Mouse (Mus musculus) frontal cortex, postnatal 10 days (tissue): ENCODE data around the gene Armh4.

Source experiments
- DNase-seq, 2 experiments: peaks; one replicate each; pipeline ENCODE4 v3.0.0; 2022; ENCODE audit warnings: low spot score in 2 of 2, mixed read lengths in 1 of 2

Armh4 gene

GRCm38 (mm10) chr14:49733950-49734349 is 49.2 kb downstream of the Armh4 start:
- DNase-seq, result no peak

GRCm38 (mm10) chr14:49723361-49724054 is 59.7 kb downstream of the Armh4 start:
- DNase-seq, result peak in 1 of 2 experiments; percentile 11

DNA sequence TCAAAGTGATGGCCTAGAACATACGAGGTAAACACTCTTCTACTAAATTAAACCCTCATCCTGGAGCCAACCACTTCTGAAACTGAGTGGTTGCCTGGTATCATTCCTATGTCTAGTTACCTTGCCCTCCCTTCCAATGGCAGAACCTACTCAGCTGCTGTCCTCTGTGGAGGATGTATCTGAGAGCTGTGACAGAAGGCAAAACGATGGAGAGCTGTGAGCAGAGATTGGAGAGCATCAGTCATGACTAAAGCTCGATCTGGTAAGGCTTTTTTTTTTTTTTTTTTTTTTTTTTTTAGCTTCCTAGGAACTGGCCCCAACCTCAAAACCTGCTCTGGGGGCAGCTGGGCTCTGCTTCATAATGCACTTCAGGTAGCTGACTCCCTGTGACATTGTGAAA is 60.4 kb downstream of the Armh4 start:
- no peak for DNase-seq

DNA sequence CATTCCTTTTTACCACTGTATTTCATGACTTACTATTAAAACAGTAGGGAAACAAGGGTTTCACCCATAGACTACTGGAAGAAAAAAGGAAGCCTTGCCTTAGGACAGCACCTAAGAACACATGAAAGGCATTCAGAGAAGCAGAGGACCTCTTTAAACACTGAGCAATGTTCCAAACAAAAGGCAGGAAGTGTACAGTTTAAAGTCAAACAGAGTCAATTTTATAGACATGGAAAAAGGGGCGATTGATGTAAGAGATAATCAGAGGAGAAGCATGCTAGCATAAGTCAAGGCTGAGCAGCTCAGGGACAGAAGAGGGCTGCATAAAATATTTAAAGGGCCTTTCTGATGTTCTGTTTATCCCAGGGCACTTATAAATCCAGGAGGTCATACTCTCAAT is 61.9 kb downstream of the Armh4 start:
- no peak for DNase-seq

DNA sequence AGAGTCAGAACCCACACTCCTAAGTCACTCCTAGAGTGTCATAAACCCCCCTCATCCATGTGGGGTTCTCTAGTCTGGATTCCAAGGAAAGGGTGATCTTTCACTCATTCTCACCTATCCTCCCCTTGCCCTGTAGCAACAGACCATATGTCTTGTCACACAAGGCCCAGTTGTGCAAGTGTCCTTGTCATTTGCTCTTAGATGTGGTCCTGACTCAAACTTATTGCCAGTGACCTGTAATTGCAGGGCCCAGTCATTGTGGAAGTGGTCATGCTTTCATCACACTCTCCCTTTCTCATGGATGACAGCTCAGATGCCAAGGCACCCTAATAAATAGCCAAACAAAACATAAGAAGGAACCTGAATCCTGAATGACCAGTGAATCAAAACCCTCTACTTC is 63.5 kb downstream of the Armh4 start:
- DNase-seq, result no peak

DNA sequence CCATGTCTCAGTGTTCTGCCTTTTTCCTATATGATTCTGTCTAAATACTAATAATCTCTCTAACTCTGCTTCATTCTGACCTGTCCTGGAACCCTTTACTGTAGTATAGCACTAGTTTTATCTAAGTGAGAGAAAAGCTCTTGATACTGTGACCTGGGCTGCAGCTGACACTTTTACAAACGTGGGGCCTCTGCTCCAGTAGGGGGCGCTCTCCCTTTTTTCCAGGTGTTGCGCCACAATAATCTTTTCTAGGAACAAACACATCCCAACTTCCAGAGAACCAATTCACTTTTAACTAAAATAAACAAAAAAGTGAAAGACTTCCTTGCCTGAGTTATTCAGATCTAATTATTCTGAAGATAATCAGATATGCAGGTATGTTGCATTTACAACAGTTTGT is 72.2 kb downstream of the Armh4 start:
- DNase-seq, result no peak

DNA sequence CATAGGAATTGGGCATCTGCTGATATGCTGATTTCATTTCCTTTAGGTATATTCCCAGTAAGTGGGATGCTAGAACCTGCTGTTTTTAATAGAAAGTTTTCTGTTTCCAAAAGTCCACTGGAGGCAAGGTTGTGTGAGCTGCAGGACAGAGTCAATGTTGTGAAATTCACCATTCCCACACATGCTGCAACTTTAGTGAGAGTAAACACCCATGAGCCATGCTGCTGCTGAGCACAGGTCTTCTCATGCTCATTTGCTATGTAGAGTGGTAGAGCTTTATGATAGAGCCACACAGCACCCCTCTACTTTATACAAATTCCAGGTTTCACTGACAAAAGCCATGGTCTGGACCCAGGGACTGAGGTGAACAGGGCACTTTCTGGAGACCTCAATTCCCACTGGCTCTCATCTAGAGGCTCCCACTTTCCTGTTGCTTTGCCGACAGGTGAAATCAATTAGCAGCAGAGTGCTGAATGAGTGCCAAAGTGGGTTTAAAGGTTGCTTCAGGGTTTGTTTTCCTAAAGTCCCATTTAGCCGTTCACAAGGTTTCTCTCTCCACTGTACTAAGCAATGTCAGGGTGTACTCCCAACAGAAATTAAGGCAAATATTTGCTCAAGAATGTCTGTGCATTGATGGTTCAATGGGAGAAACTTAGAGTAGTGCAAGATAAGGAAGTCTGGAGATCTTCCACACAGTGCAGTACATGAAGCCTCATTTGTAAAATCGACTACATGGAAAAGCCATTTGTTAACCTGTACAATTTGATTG is 79.6 kb downstream of the Armh4 start:
- no peak for DNase-seq

DNA sequence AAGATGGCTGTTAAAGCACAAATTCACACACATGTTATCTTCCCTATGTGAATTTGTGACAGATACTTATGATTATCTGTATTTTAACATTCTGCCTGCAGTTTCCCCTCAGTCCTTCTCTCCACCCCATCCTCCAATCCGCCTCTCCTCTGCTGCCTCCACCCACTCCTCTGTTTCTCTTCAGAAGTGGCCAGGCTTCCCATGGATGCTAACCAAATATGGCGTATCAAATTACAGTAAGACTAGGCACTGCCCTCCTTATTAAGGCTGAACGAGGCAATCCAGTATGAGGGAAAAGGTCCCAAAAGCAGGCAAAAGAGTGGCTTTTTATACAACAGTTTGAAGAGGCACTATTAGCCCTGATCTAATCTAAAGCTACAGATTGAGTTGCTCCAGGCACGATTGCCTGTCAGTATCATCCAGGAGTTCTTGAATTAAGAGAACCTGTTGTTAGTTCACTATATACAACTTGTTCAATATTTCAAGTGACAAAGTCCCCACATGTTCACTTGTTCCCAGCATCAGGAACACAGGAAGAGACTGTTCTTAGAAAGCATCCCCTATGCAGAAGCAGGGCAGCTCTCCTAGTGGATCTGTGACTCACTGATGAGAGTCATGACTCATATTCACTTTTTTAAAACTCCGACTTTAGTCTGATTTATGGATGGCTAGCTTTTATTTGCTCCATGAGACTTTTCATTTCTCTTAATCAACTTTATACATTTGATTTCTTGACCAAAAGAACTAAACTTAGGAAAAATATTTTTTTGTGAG is 103.5 kb downstream of the Armh4 start:
- no peak for DNase-seq

GRCm38 (mm10) chr14:49676580-49676979 is 106.6 kb downstream of the Armh4 start:
- no peak for DNase-seq

GRCm38 (mm10) chr14:49660444-49660843 is 122.7 kb downstream of the Armh4 start:
- no peak for DNase-seq

- DNase-seq, result no peak
These were observed 134.0 kb downstream of the Armh4 start for GRCm38 (mm10) chr14:49649191-49649590.

DNA sequence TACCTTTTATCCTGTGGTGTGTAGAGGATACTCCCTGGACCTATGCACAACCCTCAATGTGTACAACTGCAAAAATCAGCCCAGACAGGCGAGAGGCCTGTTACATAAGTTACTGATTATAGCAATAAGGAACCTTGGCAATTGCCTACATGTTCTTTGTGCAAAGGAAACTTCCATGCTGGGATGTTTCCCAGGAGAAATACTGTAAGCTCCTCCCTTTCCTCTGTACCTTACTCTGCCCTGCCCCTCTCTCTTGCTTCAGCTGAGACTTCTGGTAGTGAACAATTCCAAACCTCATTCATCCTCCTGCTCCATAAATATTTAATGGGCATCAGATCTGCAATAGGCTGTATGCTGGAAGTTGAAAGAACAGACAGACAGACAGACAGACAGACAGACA is 145.8 kb downstream of the Armh4 start:
- DNase-seq, result no peak

DNA sequence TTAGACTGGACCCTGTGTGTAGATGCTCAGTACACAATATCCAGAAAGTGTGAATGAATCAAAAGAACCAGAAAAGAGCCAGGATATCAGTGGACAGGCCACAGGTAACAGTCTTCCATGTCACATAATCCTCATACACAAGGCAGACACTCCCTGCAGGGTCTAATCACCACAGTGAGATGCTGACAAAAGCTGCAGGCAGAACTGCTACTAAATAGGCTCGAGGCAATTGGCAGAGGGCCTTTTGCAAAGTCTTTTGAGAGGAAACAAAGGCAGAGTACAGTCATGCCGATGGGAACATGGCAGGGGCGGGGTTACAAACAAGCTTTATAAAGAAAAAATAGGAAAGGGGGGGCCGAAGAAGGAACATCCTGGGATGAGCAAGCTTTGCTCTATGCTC is 157.1 kb downstream of the Armh4 start:
- DNase-seq, result no peak
